Mouse (Mus musculus) olfactory bulb, adult 2 months (tissue): Measurements from ENCODE around the gene Nrxn3.

Experiments
- CTCF ChIP-seq: fragments of 200-500 bp; IDR thresholded peaks from 2 replicates; pipeline ENCODE4 v1.5.1; 2012; ENCODE audit warnings: low read depth, mild to moderate bottlenecking, low read length, moderate library complexity; ENCODE audit not compliant: insufficient read depth
- POLR2A ChIP-seq: fragments of 200-500 bp; IDR thresholded peaks from 2 replicates; pipeline ENCODE4 v1.6.1; 2012; ENCODE audit warnings: mild to moderate bottlenecking, low read depth, low read length, moderate library complexity; ENCODE audit not compliant: insufficient read depth

GRCm38 (mm10) chr12:89699469-89699868, 976.8 kb downstream of the Nrxn3 start:
- no peak for TF ChIP-seq POLR2A
- TF ChIP-seq CTCF, result no peak
